Mouse (Mus musculus): ENCODE measurements around the gene Olfr576. TPM values are rescaled to one million over a fixed set of nuclear protein-coding genes. Genes with fewer than 3 reads are reported as not detected.

Olfr576 gene
- not detected in 2 replicates for polyA plus RNA-seq (2015; fragmentation: Nextera tagmentation; extraction: Ambion mirVana)

GRCm38 (mm10) chr7:102962360-102962759 is at the start of gene Olfr576:
Olfr576 (plus strand) TSS chr7:102962660.
- H3K27ac ChIP-seq: no peak within 1 kb of the TSS
- no peak within 1 kb of the TSS for H3K9ac ChIP-seq (ENCODE audit: low read depth, low read length)
- no peak within 1 kb of the TSS for H3K4me3 ChIP-seq (replicated peaks; ENCODE audit: low read depth, low read length)
- ATAC-seq (replicated peaks; ENCODE audit: low FRiP score, low read depth) (no peak), DNase-seq (ENCODE audit: low spot score) (no peak)
- WGBS: 30% methylated on average over 2 of the region's 2 CpGs
- H3K9me3 ChIP-seq (replicated peaks; ENCODE audit: low read length): no peaks in the 10 kb centered on the region
- H3K4me2 ChIP-seq (ENCODE audit: low read length): no peak within 1 kb of the TSS
- TF ChIP-seq CTCF (IDR thresholded peaks at IDR 0.05; ENCODE audit: low read depth): no peak
- no peaks in the 10 kb centered on the region for H3K27me3 ChIP-seq (ENCODE audit: insufficient read depth, low read length)
- H3K4me1 ChIP-seq (replicated peaks; ENCODE audit: insufficient read depth, low read length): no peaks in the 10 kb centered on the region
- H3K36me3 ChIP-seq (ENCODE audit: insufficient read depth, low read length): no peaks in the 10 kb centered on the region

- H3K4me1 ChIP-seq (replicated peaks; ENCODE audit: insufficient read depth, low read length): no peaks in the 10 kb centered on the region
- no peaks in the 10 kb centered on the region for H3K36me3 ChIP-seq (ENCODE audit: insufficient read depth, low read length)
- ATAC-seq (replicated peaks; ENCODE audit: low FRiP score, low read depth): no peak
- WGBS: 17% methylated on average over 1 of the region's 1 CpGs
- DNase-seq (ENCODE audit: low spot score): no peak
- no peak for TF ChIP-seq CTCF (IDR thresholded peaks at IDR 0.05; ENCODE audit: low read depth)
- H3K9me3 ChIP-seq (replicated peaks; ENCODE audit: low read length): no peaks in the 10 kb centered on the region
- H3K9ac ChIP-seq (ENCODE audit: low read depth, low read length): no peak overlapping the region
- H3K27me3 ChIP-seq (ENCODE audit: insufficient read depth, low read length): no peaks in the 10 kb centered on the region
- H3K4me2 ChIP-seq (ENCODE audit: low read length): no peak overlapping the region
- no peak overlapping the region for H3K4me3 ChIP-seq (replicated peaks; ENCODE audit: low read depth, low read length)
- H3K27ac ChIP-seq: no peak overlapping the region
Measured at GRCm38 (mm10) chr7:102915261-102915660, 47.2 kb upstream of the Olfr576 start.

GRCm38 (mm10) chr7:102916405-102916804 is 46.1 kb upstream of the Olfr576 start:
- H3K4me2 ChIP-seq (ENCODE audit: low read length): no peak overlapping the region
- no peaks in the 10 kb centered on the region for H3K36me3 ChIP-seq (ENCODE audit: insufficient read depth, low read length)
- 66% methylated on average over 5 of the region's 5 CpGs for WGBS
- no peak overlapping the region for H3K27ac ChIP-seq
- ATAC-seq (replicated peaks; ENCODE audit: low FRiP score, low read depth): no peak
- no peaks in the 10 kb centered on the region for H3K9me3 ChIP-seq (replicated peaks; ENCODE audit: low read length)
- no peak overlapping the region for H3K4me3 ChIP-seq (replicated peaks; ENCODE audit: low read depth, low read length)
- no peaks in the 10 kb centered on the region for H3K4me1 ChIP-seq (replicated peaks; ENCODE audit: insufficient read depth, low read length)
- no peak overlapping the region for H3K9ac ChIP-seq (ENCODE audit: low read depth, low read length)
- DNase-seq (ENCODE audit: low spot score): no peak
- TF ChIP-seq CTCF (IDR thresholded peaks at IDR 0.05; ENCODE audit: low read depth): no peak
- no peaks in the 10 kb centered on the region for H3K27me3 ChIP-seq (ENCODE audit: insufficient read depth, low read length)

- H3K4me2 ChIP-seq (ENCODE audit: low read length): no peak within 1 kb of the TSS
- no peaks in the 10 kb centered on the region for H3K4me1 ChIP-seq (replicated peaks; ENCODE audit: insufficient read depth, low read length)
- H3K9me3 ChIP-seq (replicated peaks; ENCODE audit: low read length): no peaks in the 10 kb centered on the region
- ATAC-seq (replicated peaks; ENCODE audit: low FRiP score, low read depth) (no peak), DNase-seq (ENCODE audit: low spot score) (no peak)
- no peak within 1 kb of the TSS for H3K9ac ChIP-seq (ENCODE audit: low read depth, low read length)
- TF ChIP-seq CTCF (IDR thresholded peaks at IDR 0.05; ENCODE audit: low read depth): no peak
- no peaks in the 10 kb centered on the region for H3K36me3 ChIP-seq (ENCODE audit: insufficient read depth, low read length)
- no peak within 1 kb of the TSS for H3K4me3 ChIP-seq (replicated peaks; ENCODE audit: low read depth, low read length)
- no peaks in the 10 kb centered on the region for H3K27me3 ChIP-seq (ENCODE audit: insufficient read depth, low read length)
- WGBS: 50% methylated on average over 4 of the region's 4 CpGs
- no peak within 1 kb of the TSS for H3K27ac ChIP-seq
Measured at GRCm38 (mm10) chr7:102917032-102917875, 45.2 kb upstream of the Olfr576 start, which contains the start of gene Olfr571. Olfr571 (minus strand) TSS chr7:102917536.

- WGBS: 14% methylated on average over 1 of the region's 1 CpGs
- Histone ChIP-seq H3K27me3 (ENCODE audit: insufficient read depth, low read length) (no peaks in the 10 kb centered on the region), H3K9me3 (replicated peaks; ENCODE audit: low read length) (no peaks in the 10 kb centered on the region), H3K36me3 (ENCODE audit: insufficient read depth, low read length) (no peaks in the 10 kb centered on the region), H3K4me1 (replicated peaks; ENCODE audit: insufficient read depth, low read length) (no peaks in the 10 kb centered on the region), H3K27ac (no peak overlapping the region), H3K4me3 (replicated peaks; ENCODE audit: low read depth, low read length) (no peak overlapping the region), H3K9ac (ENCODE audit: low read depth, low read length) (no peak overlapping the region), H3K4me2 (ENCODE audit: low read length) (no peak overlapping the region)
- peak; percentile 72 for DNase-seq (ENCODE audit: low spot score)
- peak; percentile 77 for TF ChIP-seq CTCF (IDR thresholded peaks at IDR 0.05; ENCODE audit: low read depth)
- ATAC-seq (replicated peaks; ENCODE audit: low FRiP score, low read depth): peak; percentile 71
Measured at GRCm38 (mm10) chr7:102919632-102920031, 42.8 kb upstream of the Olfr576 start.

- ATAC-seq (replicated peaks; ENCODE audit: low FRiP score, low read depth) (no peak), DNase-seq (ENCODE audit: low spot score) (no peak)
- no peaks in the 10 kb centered on the region for H3K27me3 ChIP-seq (ENCODE audit: insufficient read depth, low read length)
- WGBS: 69% methylated on average over 1 of the region's 1 CpGs
- TF ChIP-seq CTCF (IDR thresholded peaks at IDR 0.05; ENCODE audit: low read depth): no peak
- no peaks in the 10 kb centered on the region for H3K36me3 ChIP-seq (ENCODE audit: insufficient read depth, low read length)
- H3K4me2 ChIP-seq (ENCODE audit: low read length): no peak within 1 kb of the TSS
- H3K4me1 ChIP-seq (replicated peaks; ENCODE audit: insufficient read depth, low read length): no peaks in the 10 kb centered on the region
- no peak within 1 kb of the TSS for H3K9ac ChIP-seq (ENCODE audit: low read depth, low read length)
- no peak within 1 kb of the TSS for H3K4me3 ChIP-seq (replicated peaks; ENCODE audit: low read depth, low read length)
- no peaks in the 10 kb centered on the region for H3K9me3 ChIP-seq (replicated peaks; ENCODE audit: low read length)
- H3K27ac ChIP-seq: no peak within 1 kb of the TSS
Measured at GRCm38 (mm10) chr7:102924109-102924508, 38.4 kb upstream of the Olfr576 start, which contains the start of gene Olfr572. Olfr572 (plus strand) TSS chr7:102924409.
